Mouse (Mus musculus) C2C12 (cell line): ENCODE results near the gene Zfp157.

Source experiments
- CTCF ChIP-seq: IDR thresholded peaks from one replicate; pipeline ENCODE4 v1.5.1; 2011; ENCODE audit not compliant: control insufficient read depth, insufficient read depth, insufficient read length
- MAX ChIP-seq: IDR thresholded peaks from one replicate; pipeline ENCODE4 v1.6.1; 2011; ENCODE audit warnings: mild to moderate bottlenecking, control low read depth
- MYOD1 ChIP-seq: IDR thresholded peaks from one replicate; pipeline ENCODE4 v1.6.1; 2011; ENCODE audit warnings: low read depth; ENCODE audit not compliant: control insufficient read depth, insufficient read length
- USF1 ChIP-seq: IDR thresholded peaks from one replicate; pipeline ENCODE4 v1.6.1; 2011; ENCODE audit warnings: low read depth, mild to moderate bottlenecking, control low read depth, moderate library complexity

- TF ChIP-seq MAX (no peak), CTCF (no peak), MYOD1 (no peak), USF1 (no peak)
Observed at GRCm38 (mm10) chr5:138458371-138458770, 17.1 kb downstream of the Zfp157 start.
